Mouse (Mus musculus): Measurements from ENCODE around the gene Mup11. TPM values are rescaled to one million over a fixed set of nuclear protein-coding genes. Genes with fewer than 3 reads are reported as not detected.
"Not testable (repeated sequence)": the region's sequence is repeated elsewhere in the genome, so short reads cannot be mapped to it uniquely, and the experiment has no call there.

Gene Mup11
- not detected for total RNA-seq (2021)
- long read RNA-seq, experiment 1: 0 reads
- long read RNA-seq, experiment 2: 0 reads

DNA sequence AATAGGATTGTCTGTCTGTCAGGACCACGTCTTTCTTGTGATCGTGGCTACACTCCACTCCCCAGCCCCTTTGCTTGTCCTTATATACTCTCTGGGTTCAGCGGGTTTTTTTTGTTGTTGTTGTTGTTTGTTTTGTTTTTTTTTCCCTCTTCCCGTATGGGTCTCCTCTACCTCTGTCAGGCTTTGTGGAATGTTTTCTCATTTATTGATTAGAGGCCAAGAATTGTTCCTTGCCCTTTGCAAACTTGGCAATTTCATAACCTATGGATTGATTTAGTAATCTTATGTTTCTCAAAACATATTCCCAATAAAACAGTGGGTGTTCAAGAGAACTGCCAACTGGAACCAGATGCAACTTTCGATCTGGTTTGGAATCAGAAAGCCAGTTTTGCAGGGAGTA, at the start of gene Mup11:
Mup11 (minus strand) TSS at position 101 of the 400 bp plus-strand sequence.
- intact Hi-C loops (cut with DNase I; ENCODE audit: low total_unique reads); DNase-seq: not testable (repeated sequence)

Other genes with a start within 250 kb of the Mup11 start
- not detected for gene Mup9, start 240.5 kb downstream of the Mup11 start, total RNA-seq (2021)
- not detected for gene Mup1, start 160.5 kb downstream of the Mup11 start, total RNA-seq (2021)
- gene Mup10, start 80.2 kb downstream of the Mup11 start, total RNA-seq (2021): not detected
- gene Mup12, start 78.9 kb upstream of the Mup11 start, total RNA-seq (2021): not detected
- gene Mup22, start 159.1 kb upstream of the Mup11 start, total RNA-seq (2021): not detected